Mouse (Mus musculus): ENCODE results near the gene Lima1.

DNA sequence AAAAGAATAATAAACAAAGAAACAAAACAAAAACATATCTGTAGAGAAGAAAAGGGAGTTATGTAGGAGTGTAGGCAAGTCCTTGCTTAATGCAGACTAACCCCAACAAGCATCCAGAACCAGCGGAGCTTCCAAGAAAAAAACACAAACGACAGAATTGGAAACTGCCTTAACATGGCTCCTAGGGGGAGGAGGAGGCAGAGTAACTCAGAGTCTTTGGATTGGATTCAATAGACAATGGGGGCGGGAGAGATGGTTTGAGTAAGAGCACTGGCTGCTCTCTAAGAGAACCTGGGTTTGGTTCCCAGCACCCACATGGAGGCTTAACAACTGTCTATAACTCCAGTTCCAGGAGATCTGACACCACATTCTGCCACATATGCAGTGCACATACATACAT lies 143.6 kb downstream of the Lima1 start:
- TF ChIP-seq CTCF (IDR thresholded peaks at IDR 0.05) (no peak), EP300 (IDR thresholded peaks at IDR 0.05) (no peak)
